Mouse (Mus musculus) lung, postnatal 0 days (tissue): ENCODE measurements around the gene Crispld2. TPM values are rescaled to one million over a fixed set of nuclear protein-coding genes. Genes with fewer than 3 reads are reported as not detected.
A peak's percentile ranks its signal among the peaks of the same experiment; 100 is the strongest.

Source experiments
- ATAC-seq: fragments of 200-750 bp; cut with Nextera tagmentation; 2 replicates; pipeline ENCODE4 v1.8.0; 2017; ENCODE audit warnings: moderate library complexity
- DNase-seq: peaks from one replicate; pipeline ENCODE4 v3.0.0-alpha.2; 2016; ENCODE audit warnings: low spot score
- H3K27ac ChIP-seq: fragments of 300-500 bp; sonication (generic); 2 replicates; pipeline ENCODE4 v1.5.1; 2014; ENCODE audit warnings: antibody characterized with exemption, mild to moderate bottlenecking, low read length, mixed read lengths
- H3K27me3 ChIP-seq: fragments of 300-500 bp; sonication (generic); replicated peaks from 2 replicates; pipeline ENCODE4 v1.6.1; 2014; ENCODE audit warnings: low read length, mixed read lengths; ENCODE audit not compliant: insufficient read depth
- H3K36me3 ChIP-seq: fragments of 300-500 bp; sonication (generic); 2 replicates; pipeline ENCODE4 v1.6.1; 2014; ENCODE audit warnings: low read length, mixed read lengths; ENCODE audit not compliant: insufficient read depth
- H3K4me1 ChIP-seq: fragments of 300-500 bp; sonication (generic); 2 replicates; pipeline ENCODE4 v1.6.1; 2014; ENCODE audit warnings: antibody characterized with exemption, low read depth, low read length, mixed read lengths; ENCODE audit not compliant: insufficient read depth
- H3K4me2 ChIP-seq: fragments of 300-500 bp; sonication (generic); replicated peaks from 2 replicates; pipeline ENCODE4 v1.6.1; 2014; ENCODE audit warnings: low read depth, mild to moderate bottlenecking, low read length, moderate library complexity, mixed read lengths
- H3K4me3 ChIP-seq: fragments of 300-500 bp; sonication (generic); 2 replicates; pipeline ENCODE4 v1.5.1; 2014; ENCODE audit warnings: low read depth, low read length
- H3K9ac ChIP-seq: fragments of 300-500 bp; sonication (generic); replicated peaks from 2 replicates; pipeline ENCODE4 v1.6.1; 2014; ENCODE audit warnings: low read depth, mild to moderate bottlenecking
- H3K9me3 ChIP-seq: fragments of 300-500 bp; sonication (generic); 2 replicates; pipeline ENCODE4 v1.6.1; 2016; ENCODE audit warnings: low read length, mixed read lengths
- CTCF ChIP-seq: IDR thresholded peaks from 2 replicates; pipeline ENCODE4 v1.5.1; 2016; ENCODE audit warnings: antibody characterized with exemption, mild to moderate bottlenecking
- EP300 ChIP-seq: IDR thresholded peaks from 2 replicates; pipeline ENCODE4 v1.6.1; 2016; ENCODE audit warnings: antibody characterized with exemption, mild to moderate bottlenecking, control low read depth
- WGBS: fragments of 180-500 bp; shearing (Covaris S2); extraction: QIAGEN DNeasy Blood & Tissue Kit; methylation state at CpG from one replicate; pipeline ENCODE4 v1.1.7; 2014; 5-methylcytosine and 5-hydroxymethylcytosine counted together
- polyA plus RNA-seq: library from polyadenylated mRNA; unstranded; fragments of >200 nt; fragmentation: Nextera tagmentation; extraction: Ambion mirVana; gene quantifications from 2 replicates; pipeline ENCODE4 v1.2.1, GENCODE M21; 2015

Gene Crispld2
- polyA plus RNA-seq, 1 experiment from 2014 or later = 16.8 TPM

- H3K4me3 ChIP-seq = no peak overlapping the region
- no peaks in the 10 kb centered on the region for H3K9me3 ChIP-seq
- 16% methylated on average over 9 of the region's 9 CpGs for WGBS
- peaks cover 3% of the 10 kb centered on the region; the same call in 1 of the 2 replicates for H3K4me1 ChIP-seq
- H3K27me3 ChIP-seq = no peaks in the 10 kb centered on the region
- TF ChIP-seq CTCF = no peak
- no peak for TF ChIP-seq EP300
- DNase-seq (peak; percentile 22), ATAC-seq (no peak)
- H3K36me3 ChIP-seq = no peaks in the 10 kb centered on the region
- H3K27ac ChIP-seq = no peak overlapping the region
- no peak overlapping the region for H3K9ac ChIP-seq
- H3K4me2 ChIP-seq = no peak overlapping the region
These were observed 43.9 kb downstream of the Crispld2 start for GRCm38 (mm10) chr8:120036111-120036510.

GRCm38 (mm10) chr8:120036578-120036977 is 44.3 kb downstream of the Crispld2 start:
- no peaks in the 10 kb centered on the region for H3K9me3 ChIP-seq
- no peak for TF ChIP-seq CTCF
- no peak for TF ChIP-seq EP300
- no peak overlapping the region for H3K9ac ChIP-seq
- H3K27ac ChIP-seq = no peak overlapping the region
- H3K4me3 ChIP-seq = no peak overlapping the region
- H3K36me3 ChIP-seq = no peaks in the 10 kb centered on the region
- H3K4me2 ChIP-seq = no peak overlapping the region
- H3K27me3 ChIP-seq = no peaks in the 10 kb centered on the region
- DNase-seq (no peak), ATAC-seq (no peak)
- peaks cover 3% of the 10 kb centered on the region; the same call in 1 of the 2 replicates for H3K4me1 ChIP-seq
- 64% methylated on average over 4 of the region's 4 CpGs for WGBS

GRCm38 (mm10) chr8:120037199-120037598 is 45.0 kb downstream of the Crispld2 start:
- no peak overlapping the region for H3K4me3 ChIP-seq
- WGBS = 52% methylated on average over 15 of the region's 15 CpGs
- no peaks in the 10 kb centered on the region for H3K36me3 ChIP-seq
- peak; percentile 55 for DNase-seq
- H3K9me3 ChIP-seq = no peaks in the 10 kb centered on the region
- H3K9ac ChIP-seq = no peak overlapping the region
- H3K4me1 ChIP-seq = peaks cover 3% of the 10 kb centered on the region; the same call in 1 of the 2 replicates
- peak; percentile 30 for ATAC-seq
- no peak overlapping the region for H3K27ac ChIP-seq
- H3K27me3 ChIP-seq = no peaks in the 10 kb centered on the region
- TF ChIP-seq CTCF (no peak), EP300 (no peak)
- H3K4me2 ChIP-seq = no peak overlapping the region

DNA sequence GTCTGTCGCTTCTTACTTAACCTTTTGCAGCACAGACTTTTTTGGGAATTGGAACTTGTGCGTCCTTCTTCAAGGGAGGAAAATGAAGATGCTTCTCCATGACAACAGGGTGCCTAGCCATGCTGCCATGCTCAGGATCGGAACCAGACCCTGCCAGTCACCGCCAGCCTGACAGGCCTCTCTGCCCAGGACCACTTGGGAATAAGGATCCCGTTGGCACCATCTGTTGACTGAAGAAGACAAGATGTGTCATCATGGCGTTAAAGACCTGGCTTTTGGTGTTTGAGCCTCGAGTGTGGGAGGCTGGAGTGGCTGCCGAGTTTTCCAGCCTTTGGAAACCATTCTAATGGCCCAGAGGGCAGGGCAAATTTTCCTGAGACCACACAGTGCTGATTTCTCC is 45.4 kb downstream of the Crispld2 start:
- no peak overlapping the region for H3K4me2 ChIP-seq
- no peaks in the 10 kb centered on the region for H3K27me3 ChIP-seq
- DNase-seq (no peak), ATAC-seq (no peak)
- H3K4me1 ChIP-seq = peaks cover 3% of the 10 kb centered on the region; the same call in 1 of the 2 replicates
- H3K4me3 ChIP-seq = no peak overlapping the region
- H3K9ac ChIP-seq = no peak overlapping the region
- H3K36me3 ChIP-seq = no peaks in the 10 kb centered on the region
- WGBS = 83% methylated on average over 8 of the region's 8 CpGs
- H3K27ac ChIP-seq = no peak overlapping the region
- TF ChIP-seq EP300 = no peak
- no peak for TF ChIP-seq CTCF
- no peaks in the 10 kb centered on the region for H3K9me3 ChIP-seq

GRCm38 (mm10) chr8:120038741-120039140 is 46.5 kb downstream of the Crispld2 start:
- 84% methylated on average over 12 of the region's 12 CpGs for WGBS
- no peak overlapping the region for H3K27ac ChIP-seq
- DNase-seq (no peak), ATAC-seq (no peak)
- TF ChIP-seq EP300 (no peak), CTCF (no peak)
- no peak overlapping the region for H3K4me3 ChIP-seq
- H3K9ac ChIP-seq = no peak overlapping the region
- no peaks in the 10 kb centered on the region for H3K36me3 ChIP-seq
- no peaks in the 10 kb centered on the region for H3K27me3 ChIP-seq
- H3K4me1 ChIP-seq = peaks cover 3% of the 10 kb centered on the region; the same call in 1 of the 2 replicates
- H3K9me3 ChIP-seq = no peaks in the 10 kb centered on the region
- no peak overlapping the region for H3K4me2 ChIP-seq

DNA sequence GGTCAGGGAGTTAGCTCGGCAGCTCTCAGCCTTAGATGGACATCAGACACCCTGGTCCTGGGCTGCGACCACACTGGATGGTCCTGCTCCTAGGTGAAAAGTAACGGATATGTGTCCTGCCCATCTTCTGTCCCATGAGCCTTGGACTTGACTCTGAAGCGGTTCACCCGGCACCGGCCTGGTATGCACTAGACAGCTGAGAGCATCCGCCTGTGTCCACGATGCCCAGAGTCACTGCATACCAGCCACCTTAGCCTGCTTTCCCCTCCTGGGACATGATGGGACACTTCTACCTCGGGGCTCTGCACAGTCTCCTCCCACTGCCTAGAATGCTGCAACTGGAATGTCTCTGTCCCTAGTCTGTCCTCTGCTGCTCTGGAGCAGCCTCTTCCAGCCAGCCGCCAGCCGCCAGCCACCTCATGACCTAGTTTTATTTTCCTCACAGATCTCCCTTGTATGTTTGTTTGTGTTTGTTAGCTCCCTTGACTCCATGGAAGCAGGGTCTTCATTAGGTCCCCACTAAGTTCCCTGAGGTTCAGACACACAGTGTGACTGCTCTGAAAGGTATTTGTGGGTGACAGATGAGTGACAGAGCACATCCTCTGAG is 47.2 kb downstream of the Crispld2 start:
- DNase-seq (no peak), ATAC-seq (no peak)
- TF ChIP-seq EP300 (no peak), CTCF (no peak)
- no peak overlapping the region for H3K4me3 ChIP-seq
- H3K4me2 ChIP-seq = no peak overlapping the region
- no peak overlapping the region for H3K27ac ChIP-seq
- H3K27me3 ChIP-seq = no peaks in the 10 kb centered on the region
- H3K9me3 ChIP-seq = no peaks in the 10 kb centered on the region
- H3K36me3 ChIP-seq = no peaks in the 10 kb centered on the region
- WGBS = 69% methylated on average over 11 of the region's 11 CpGs
- H3K9ac ChIP-seq = no peak overlapping the region
- peaks cover 3% of the 10 kb centered on the region; the same call in 1 of the 2 replicates for H3K4me1 ChIP-seq
